Mouse (Mus musculus) cerebellum, adult 2 months (tissue): Measurements from ENCODE around the gene Gm4131.

Source experiments
- CTCF ChIP-seq: fragments of 200-500 bp; IDR thresholded peaks from 2 replicates; pipeline ENCODE4 v1.5.1; 2011; ENCODE audit warnings: low read depth, mild to moderate bottlenecking, control low read depth, low read length, moderate library complexity, borderline replicate concordance; ENCODE audit not compliant: insufficient read depth
- POLR2A ChIP-seq: fragments of 200-500 bp; IDR thresholded peaks from 2 replicates; pipeline ENCODE4 v1.6.1; 2011; ENCODE audit warnings: low read length, control low read depth, borderline replicate concordance; ENCODE audit not compliant: insufficient read depth

GRCm38 (mm10) chr14:62454136-62454535 is 112.6 kb downstream of the Gm4131 start:
- no peak for TF ChIP-seq CTCF
- TF ChIP-seq POLR2A, result no peak
